Mouse (Mus musculus): ENCODE measurements around the gene Lhpp.

- TF ChIP-seq CTCF (IDR thresholded peaks at IDR 0.05; ENCODE audit: borderline replicate concordance, insufficient read depth, low read depth, low read length), result no peak
- TF ChIP-seq POLR2A (IDR thresholded peaks at IDR 0.05; ENCODE audit: borderline replicate concordance, insufficient read depth, low read length), result no peak
These were observed 143.9 kb downstream of the Lhpp start for GRCm38 (mm10) chr7:132754389-132754750.
